ENCODE assay signal across 14 mouse cellular contexts in genomic region chr14:79047956-79048355, GRCm38 (mm10).
"Had no signal": no experiment of that assay in that cellular context is flagged by ENCODE, and none has a peak within 500 bp of the region (broad histone marks: within the 10 kb centered on the region; RNA-seq: fewer than 3 reads in every experiment).

No protein-coding gene starts in this region.

- H3K27ac ChIP-seq: intestine, embryonic 15.5 days; kidney, postnatal 0 days; limb, embryonic 12.5 days; limb, embryonic 15.5 days; liver, embryonic 13.5 days; stomach, postnatal 0 days had no signal

- H3K4me2 ChIP-seq: intestine, embryonic 15.5 days; limb, embryonic 12.5 days; limb, embryonic 15.5 days; liver, embryonic 13.5 days; midbrain, embryonic 11.5 days had no signal

- H3K4me1 ChIP-seq: intestine, embryonic 15.5 days; limb, embryonic 12.5 days had no signal

- DNase-seq: left cerebral cortex, postnatal 4 days; liver, embryonic 13.5 days; lung, adult 2 months; lung, postnatal 14 days; lung, postnatal 4 days; midbrain, embryonic 14.5 days; thymus, adult 18-20 months; thymus, postnatal 36 days had no signal

- H3K9me3 ChIP-seq: intestine, embryonic 15.5 days; limb, embryonic 12.5 days; limb, embryonic 15.5 days; liver, embryonic 13.5 days had no signal

- H3K27me3 ChIP-seq: intestine, embryonic 15.5 days; limb, embryonic 12.5 days; limb, embryonic 15.5 days; liver, embryonic 13.5 days had no signal

- ATAC-seq: intestine, embryonic 15.5 days had no signal

- H3K9ac ChIP-seq: intestine, embryonic 15.5 days; limb, embryonic 12.5 days; limb, embryonic 15.5 days; liver, embryonic 13.5 days had no signal

- H3K36me3 ChIP-seq: intestine, embryonic 15.5 days; limb, embryonic 12.5 days; limb, embryonic 15.5 days; liver, embryonic 13.5 days had no signal

- H3K4me3 ChIP-seq: intestine, embryonic 15.5 days; limb, embryonic 12.5 days; limb, embryonic 15.5 days; liver, embryonic 13.5 days had no signal
